Mouse (Mus musculus) embryonic fibroblast, embryonic 13.5 days (primary cell): ENCODE results near the gene Fam222a. TPM values are rescaled to one million over a fixed set of nuclear protein-coding genes. Genes with fewer than 3 reads are reported as not detected.

Experiments
- H3K27ac ChIP-seq: 2 replicates; pipeline ENCODE4 v1.5.1; 2012; ENCODE audit warnings: low read length, control low read depth, inconsistent platforms; ENCODE audit not compliant: insufficient read depth
- H3K4me1 ChIP-seq: 2 replicates; pipeline ENCODE4 v1.6.1; 2011; ENCODE audit warnings: low read length; ENCODE audit not compliant: control insufficient read depth, insufficient read depth
- H3K4me3 ChIP-seq: 2 replicates; pipeline ENCODE4 v1.5.1; 2011; ENCODE audit warnings: mild to moderate bottlenecking, control low read depth, low read length; ENCODE audit not compliant: insufficient read depth
- CTCF ChIP-seq: IDR thresholded peaks from 2 replicates; pipeline ENCODE4 v1.5.1; 2011; ENCODE audit warnings: mild to moderate bottlenecking, control low read depth, low read length, moderate library complexity, borderline replicate concordance; ENCODE audit not compliant: insufficient read depth
- POLR2A ChIP-seq: IDR thresholded peaks from 2 replicates; pipeline ENCODE4 v1.6.1; 2011; ENCODE audit warnings: low read depth, mild to moderate bottlenecking, control low read depth, low read length, moderate library complexity
- polyA plus RNA-seq: library from polyadenylated mRNA; stranded (reverse); fragments of >200 nt; gene quantifications from 2 replicates; pipeline ENCODE4 v1.2.4, GENCODE M21; 2011; ENCODE audit warnings: low read depth; ENCODE audit not compliant: missing spikeins, insufficient read length

The Fam222a gene
- polyA plus RNA-seq, 1 experiment = 0.18 TPM

GRCm38 (mm10) chr5:114545076-114545475, 22.7 kb upstream of the Fam222a start:
- no peaks in the 10 kb centered on the region for H3K4me1 ChIP-seq
- TF ChIP-seq POLR2A = no peak
- no peak overlapping the region for H3K27ac ChIP-seq
- no peak overlapping the region for H3K4me3 ChIP-seq

GRCm38 (mm10) chr5:114548976-114549375, 18.8 kb upstream of the Fam222a start:
- Histone ChIP-seq H3K4me3 (no peak overlapping the region), H3K27ac (no peak overlapping the region), H3K4me1 (no peaks in the 10 kb centered on the region)
- TF ChIP-seq POLR2A (no peak), CTCF (no peak)

GRCm38 (mm10) chr5:114549770-114550169, 18.0 kb upstream of the Fam222a start:
- no peak overlapping the region for H3K27ac ChIP-seq
- H3K4me1 ChIP-seq = no peaks in the 10 kb centered on the region
- H3K4me3 ChIP-seq = no peak overlapping the region
- TF ChIP-seq POLR2A (no peak), CTCF (no peak)

- no peak overlapping the region for H3K4me3 ChIP-seq
- no peaks in the 10 kb centered on the region for H3K4me1 ChIP-seq
- TF ChIP-seq POLR2A = no peak
- TF ChIP-seq CTCF = no peak
- H3K27ac ChIP-seq = no peak overlapping the region
These were observed 17.4 kb upstream of the Fam222a start for GRCm38 (mm10) chr5:114550431-114550830.

GRCm38 (mm10) chr5:114550886-114551492, 16.8 kb upstream of the Fam222a start:
- H3K4me1 ChIP-seq = no peaks in the 10 kb centered on the region
- TF ChIP-seq CTCF = no peak
- no peak for TF ChIP-seq POLR2A
- no peak overlapping the region for H3K4me3 ChIP-seq
- H3K27ac ChIP-seq = no peak overlapping the region

GRCm38 (mm10) chr5:114552507-114553208, 15.2 kb upstream of the Fam222a start:
- no peak overlapping the region for H3K27ac ChIP-seq
- no peak for TF ChIP-seq POLR2A
- no peak for TF ChIP-seq CTCF
- no peaks in the 10 kb centered on the region for H3K4me1 ChIP-seq
- no peak overlapping the region for H3K4me3 ChIP-seq

- TF ChIP-seq POLR2A = no peak
- no peak for TF ChIP-seq CTCF
- H3K4me1 ChIP-seq = no peaks in the 10 kb centered on the region
- H3K4me3 ChIP-seq = no peak overlapping the region
- H3K27ac ChIP-seq = no peak overlapping the region
These were observed 14.1 kb upstream of the Fam222a start for GRCm38 (mm10) chr5:114553706-114554105.

GRCm38 (mm10) chr5:114555424-114555823, 12.4 kb upstream of the Fam222a start:
- H3K4me3 ChIP-seq = no peak overlapping the region
- no peak overlapping the region for H3K27ac ChIP-seq
- H3K4me1 ChIP-seq = no peaks in the 10 kb centered on the region
- no peak for TF ChIP-seq CTCF
- TF ChIP-seq POLR2A = no peak

GRCm38 (mm10) chr5:114556109-114556508, 11.7 kb upstream of the Fam222a start:
- no peak for TF ChIP-seq POLR2A
- TF ChIP-seq CTCF = no peak
- H3K4me1 ChIP-seq = no peaks in the 10 kb centered on the region
- H3K4me3 ChIP-seq = no peak overlapping the region
- no peak overlapping the region for H3K27ac ChIP-seq
